Mouse (Mus musculus) spleen, embryonic (tissue): ENCODE data around the gene Armc12.

Experiments
- CTCF ChIA-PET: fragments of 350-600 bp; sonication (Branson Sonifier 250); formaldehyde crosslinking; loops from one replicate; lab custom pipeline; 2022; lab: Charles Lee

The Armc12 gene

GRCm38 (mm10) chr17:28513337-28513736 lies 17.3 kb upstream of the Armc12 start:
- CTCF ChIA-PET, result no interaction called here

GRCm38 (mm10) chr17:28513844-28514243 lies 16.8 kb upstream of the Armc12 start:
- CTCF ChIA-PET, result no interaction called here

- CTCF ChIA-PET, result interaction anchor here (0.6 to 1.1 kb wide), 2 partner anchors 10 to 312 kb away, joined by 3 to 6 read pairs; no protein-coding TSS in a partner anchor
Measured at GRCm38 (mm10) chr17:28514555-28514954, 16.1 kb upstream of the Armc12 start.

GRCm38 (mm10) chr17:28515431-28516341 lies 14.9 kb upstream of the Armc12 start:
- CTCF ChIA-PET, result interaction anchor here (0.7 kb wide), 2 partner anchors 9 to 1918 kb away, joined by 6 to 7 read pairs; no protein-coding TSS in a partner anchor

- CTCF ChIA-PET, result interaction anchor here (0.6 kb wide), 1 partner anchor 52 kb away, joined by 3 read pairs; no protein-coding TSS in a partner anchor
Measured at GRCm38 (mm10) chr17:28516881-28517280, 13.7 kb upstream of the Armc12 start.

- CTCF ChIA-PET, result interaction anchor here (1.1 kb wide), 1 partner anchor 10 kb away, joined by 3 read pairs; no protein-coding TSS in a partner anchor
Measured at GRCm38 (mm10) chr17:28517441-28517955, 13.1 kb upstream of the Armc12 start, which contains the start of gene Fkbp5. Fkbp5 (minus strand) TSS chr17:28517527.

- CTCF ChIA-PET, result interaction anchor here (1.1 kb wide), 1 partner anchor 9 kb away, joined by 3 read pairs; no protein-coding TSS in a partner anchor
Measured at GRCm38 (mm10) chr17:28517956-28518614, 12.5 kb upstream of the Armc12 start.

- CTCF ChIA-PET, result interaction anchor here (1.1 kb wide), 1 partner anchor 9 kb away, joined by 3 read pairs; no protein-coding TSS in a partner anchor
Measured at GRCm38 (mm10) chr17:28518615-28519071, 12.0 kb upstream of the Armc12 start.

- CTCF ChIA-PET, result no interaction called here
Measured at GRCm38 (mm10) chr17:28519827-28520226, 10.8 kb upstream of the Armc12 start.

GRCm38 (mm10) chr17:28520561-28520960 lies 10.0 kb upstream of the Armc12 start:
- CTCF ChIA-PET, result no interaction called here

- CTCF ChIA-PET, result interaction anchor here (0.7 kb wide), 2 partner anchors 189 to 971 kb away, joined by 4 to 11 read pairs; no protein-coding TSS in a partner anchor
Measured at GRCm38 (mm10) chr17:28521071-28521726, 9.4 kb upstream of the Armc12 start.

- CTCF ChIA-PET, result interaction anchor here (0.7 kb wide), 1 partner anchor 190 kb away, joined by 4 read pairs; no protein-coding TSS in a partner anchor
Measured at GRCm38 (mm10) chr17:28521920-28522319, 8.7 kb upstream of the Armc12 start.

- CTCF ChIA-PET, result interaction anchor here (0.5 kb wide), 1 partner anchor 99 kb away, joined by 12 read pairs; no protein-coding TSS in a partner anchor
Measured at GRCm38 (mm10) chr17:28522623-28523354, 7.8 kb upstream of the Armc12 start.

- CTCF ChIA-PET, result interaction anchor here (0.5 to 1.3 kb wide), 4 partner anchors 9 to 119 kb away, joined by 3 to 12 read pairs (median 3); no protein-coding TSS in a partner anchor
Measured at GRCm38 (mm10) chr17:28523355-28524008, 7.1 kb upstream of the Armc12 start.

GRCm38 (mm10) chr17:28524009-28524695 lies 6.5 kb upstream of the Armc12 start:
- CTCF ChIA-PET, result interaction anchor here (0.6 to 1.6 kb wide), 6 partner anchors 8 to 120 kb away, joined by 3 to 10 read pairs (median 5); no protein-coding TSS in a partner anchor

- CTCF ChIA-PET, result interaction anchor here (0.7 to 1.6 kb wide), 7 partner anchors 9 to 170 kb away, joined by 3 to 10 read pairs (median 5); no protein-coding TSS in a partner anchor
Measured at GRCm38 (mm10) chr17:28524831-28525430, 5.7 kb upstream of the Armc12 start.

GRCm38 (mm10) chr17:28527184-28528042 lies 3.2 kb upstream of the Armc12 start:
- CTCF ChIA-PET, result interaction anchor here (0.5 to 2.1 kb wide), 8 partner anchors 9 to 158 kb away, joined by 3 to 8 read pairs (median 4); no protein-coding TSS in a partner anchor
